Comparison of ENCODE assay signal across 8 mouse cellular contexts in the genomic region with DNA sequence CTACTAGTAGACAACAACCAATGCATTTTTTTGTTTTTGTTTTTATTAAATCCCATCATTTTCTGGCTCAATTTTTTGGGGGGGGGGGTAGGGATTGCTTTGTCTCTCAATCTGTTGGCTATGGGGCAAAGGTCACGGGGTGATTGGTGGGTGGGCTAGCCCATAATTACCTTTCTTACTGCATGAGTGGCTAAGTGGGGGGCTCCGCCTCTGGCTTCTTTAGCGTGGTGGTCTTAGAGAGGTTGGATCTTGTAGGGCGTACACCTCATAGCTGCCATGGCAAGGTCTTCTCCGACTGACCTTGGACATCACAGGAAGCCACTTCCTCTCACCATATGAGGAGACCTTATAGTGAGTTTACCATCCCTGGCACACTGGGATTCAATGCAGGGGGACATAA.
DNase-seq lines count a peak whose midpoint lies in the region; ATAC-seq and TF ChIP-seq lines count a peak whose summit lies in the region.

No protein-coding gene starts in this region.

- H3K9ac ChIP-seq in liver, embryonic 11.5 days (ENCODE audit: low read depth, low read length) = no peak overlapping the region
- peak overlapping the region; percentile 63; the same call in 1 of the 2 replicates for H3K9ac ChIP-seq in stomach, embryonic 16.5 days (ENCODE audit: low read length)

- DNase-seq in cerebellum, adult 9-11 months = peak; percentile 47
- DNase-seq in cerebellum, postnatal 25 days = no peak
- no peak for DNase-seq in spleen, adult 2 months (ENCODE audit: low read depth in 1 of 2, low spot score in 2 of 2)
- no peak for DNase-seq in spleen, postnatal 36 days (ENCODE audit: low spot score in 2 of 2)
- no peak for DNase-seq in liver, embryonic 11.5 days (ENCODE audit: low spot score)
- no peak for DNase-seq in urinary bladder, adult 2 months (ENCODE audit: low spot score)
- no peak for DNase-seq in thymus, adult 18-20 months

- ATAC-seq in liver, embryonic 11.5 days (replicated peaks; ENCODE audit: low FRiP score) = no peak
- no peak for ATAC-seq in stomach, embryonic 16.5 days (ENCODE audit: insufficient read depth, low FRiP score)

- H3K4me2 ChIP-seq in liver, embryonic 11.5 days = peak overlapping the region; percentile 66
- peak overlapping the region; percentile 72 for H3K4me2 ChIP-seq in stomach, embryonic 16.5 days (ENCODE audit: low read depth, low read length)

- H3K36me3 ChIP-seq in spleen, adult 2 months (ENCODE audit: control insufficient read depth, insufficient read depth, low read length) = no peaks in the 10 kb centered on the region
- H3K36me3 ChIP-seq in liver, embryonic 11.5 days (ENCODE audit: control insufficient read depth, insufficient read depth, low read length) = no peaks in the 10 kb centered on the region
- H3K36me3 ChIP-seq in stomach, embryonic 16.5 days (ENCODE audit: control insufficient read depth, insufficient read depth, low read length) = no peaks in the 10 kb centered on the region

- 80% methylated on average over 5 of the region's 5 CpGs for WGBS in spleen, adult 2 months
- 76% methylated on average over 5 of the region's 5 CpGs for WGBS in liver, embryonic 11.5 days
- 93% methylated on average over 5 of the region's 5 CpGs for WGBS in stomach, embryonic 16.5 days

- H3K27ac ChIP-seq in spleen, adult 2 months (ENCODE audit: insufficient read depth, low read length) = no peak overlapping the region
- H3K27ac ChIP-seq in liver, embryonic 11.5 days (ENCODE audit: low read depth, low read length) = no peak overlapping the region
- no peak overlapping the region for H3K27ac ChIP-seq in stomach, embryonic 16.5 days (ENCODE audit: low read length)

- H3K4me3 ChIP-seq in spleen, adult 2 months (ENCODE audit: extremely low read depth, insufficient read depth, insufficient read length) = peak overlapping the region; percentile 59
- peak overlapping the region; percentile 39; the same call in 1 of the 2 replicates for H3K4me3 ChIP-seq in liver, embryonic 11.5 days (ENCODE audit: low read depth, low read length)
- peak overlapping the region; percentile 45 for H3K4me3 ChIP-seq in stomach, embryonic 16.5 days (replicated peaks; ENCODE audit: low read length)

- TF ChIP-seq POLR2A in spleen, adult 2 months (IDR thresholded peaks at IDR 0.05; ENCODE audit: low read depth, low read length) = no peak

- 0 out of 2 replicates have a peak, but pooled peaks cover 2% of the 10 kb centered on the region for H3K4me1 ChIP-seq in spleen, adult 2 months (ENCODE audit: control insufficient read depth, insufficient read depth, insufficient read length)
- H3K4me1 ChIP-seq in liver, embryonic 11.5 days (replicated peaks; ENCODE audit: control insufficient read depth, insufficient read depth, low read length) = peaks cover 8% of the 10 kb centered on the region; the same call in 1 of the 2 replicates
- peaks cover 25% of the 10 kb centered on the region for H3K4me1 ChIP-seq in stomach, embryonic 16.5 days (ENCODE audit: control insufficient read depth, insufficient read depth, low read length)

- no peaks in the 10 kb centered on the region for H3K9me3 ChIP-seq in liver, embryonic 11.5 days (ENCODE audit: control insufficient read depth, low read length)
- H3K9me3 ChIP-seq in stomach, embryonic 16.5 days (replicated peaks; ENCODE audit: control insufficient read depth, low read length) = no peaks in the 10 kb centered on the region; the same call in 1 of the 2 replicates

- no peak for TF ChIP-seq CTCF in spleen, adult 2 months (IDR thresholded peaks at IDR 0.05; ENCODE audit: extremely low read depth, insufficient read depth, insufficient read length, insufficient replicate concordance)

- H3K27me3 ChIP-seq in spleen, adult 2 months (ENCODE audit: control insufficient read depth, insufficient read depth, low read length) = peaks cover 3% of the 10 kb centered on the region; the same call in 1 of the 2 replicates
- peaks cover 18% of the 10 kb centered on the region for H3K27me3 ChIP-seq in liver, embryonic 11.5 days (replicated peaks; ENCODE audit: control insufficient read depth, insufficient read depth, low read length)
- H3K27me3 ChIP-seq in stomach, embryonic 16.5 days (ENCODE audit: control insufficient read depth, insufficient read depth, low read length) = peaks cover 5% of the 10 kb centered on the region; the same call in 1 of the 2 replicates
